Mouse (Mus musculus) testis, postnatal 14 days (tissue): ENCODE data around the gene Glyatl3.

Experiments used
- DNase-seq: peaks from one replicate; pipeline ENCODE4 v3.0.0; 2021; ENCODE audit warnings: low spot score

Gene Glyatl3

DNA sequence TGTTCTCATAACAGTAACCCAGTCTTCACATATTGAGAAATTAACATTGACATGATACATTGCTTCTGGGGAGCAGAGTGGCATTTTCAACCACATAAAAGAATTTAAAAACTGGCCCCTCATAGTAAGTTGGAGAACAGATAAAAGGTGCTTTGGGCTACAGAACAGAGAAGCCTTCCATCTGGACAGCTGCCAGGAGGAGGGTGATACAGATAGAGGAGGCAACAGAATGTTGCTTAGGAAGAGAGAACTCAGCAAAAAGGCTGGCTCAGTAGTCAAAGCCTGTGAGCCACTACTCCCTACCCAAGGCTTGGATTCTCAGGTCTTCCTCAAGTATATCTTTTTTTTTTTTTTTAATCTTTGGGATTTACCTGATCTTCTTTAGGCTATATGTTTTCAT lies 59.1 kb downstream of the Glyatl3 start:
- DNase-seq = no peak
